Mouse (Mus musculus): ENCODE data around the gene B3galt1. TPM values are rescaled to one million over a fixed set of nuclear protein-coding genes. Genes with fewer than 3 reads are reported as not detected.

B3galt1 gene
- polyA plus RNA-seq, 1 experiment from 2014 or later = 8.4 TPM

GRCm38 (mm10) chr2:67657372-67657771 lies 91.7 kb downstream of the B3galt1 start:
- WGBS = 88% methylated on average over 4 of the region's 4 CpGs
- ATAC-seq (ENCODE audit: insufficient number of reproducible peaks, low FRiP score, low TSS enrichment, low read depth) = no peak

GRCm38 (mm10) chr2:67658091-67658490 lies 92.4 kb downstream of the B3galt1 start:
- Histone ChIP-seq H3K4me3 (ENCODE audit: low read depth, low read length) (no peak overlapping the region), H3K9ac (ENCODE audit: low read length) (no peak overlapping the region), H3K4me2 (ENCODE audit: low read depth, severe bottlenecking) (no peak overlapping the region), H3K36me3 (ENCODE audit: control insufficient read depth, insufficient read depth, low read length) (no peaks in the 10 kb centered on the region), H3K27me3 (ENCODE audit: control insufficient read depth, insufficient read depth, low read length) (no peaks in the 10 kb centered on the region), H3K27ac (replicated peaks; ENCODE audit: low read depth, low read length) (no peak overlapping the region), H3K9me3 (ENCODE audit: control insufficient read depth, low read length) (no peaks in the 10 kb centered on the region), H3K4me1 (ENCODE audit: control insufficient read depth, insufficient read depth, low read length) (no peaks in the 10 kb centered on the region)
- no peak for ATAC-seq (ENCODE audit: insufficient number of reproducible peaks, low FRiP score, low TSS enrichment, low read depth)
- no peak for DNase-seq (ENCODE audit: low spot score)
- 90% methylated on average over 1 of the region's 1 CpGs for WGBS

More at GRCm38 (mm10) chr2:67657372-67657771, 91.7 kb downstream of the B3galt1 start:
- H3K36me3 ChIP-seq (ENCODE audit: control insufficient read depth, insufficient read depth, low read length) = no peaks in the 10 kb centered on the region
- H3K4me2 ChIP-seq (ENCODE audit: low read depth, severe bottlenecking) = no peak overlapping the region
- H3K9me3 ChIP-seq (ENCODE audit: control insufficient read depth, low read length) = no peaks in the 10 kb centered on the region
- no peak for DNase-seq (ENCODE audit: low spot score)
- H3K27ac ChIP-seq (replicated peaks; ENCODE audit: low read depth, low read length) = no peak overlapping the region
- no peaks in the 10 kb centered on the region for H3K4me1 ChIP-seq (ENCODE audit: control insufficient read depth, insufficient read depth, low read length)
- no peak overlapping the region for H3K9ac ChIP-seq (ENCODE audit: low read length)
- no peak overlapping the region for H3K4me3 ChIP-seq (ENCODE audit: low read depth, low read length)
- H3K27me3 ChIP-seq (ENCODE audit: control insufficient read depth, insufficient read depth, low read length) = no peaks in the 10 kb centered on the region

GRCm38 (mm10) chr2:67671721-67672120 lies 106.0 kb downstream of the B3galt1 start:
- Histone ChIP-seq H3K4me3 (ENCODE audit: low read depth, low read length) (no peak overlapping the region), H3K4me1 (ENCODE audit: control insufficient read depth, insufficient read depth, low read length) (no peaks in the 10 kb centered on the region), H3K4me2 (ENCODE audit: low read depth, severe bottlenecking) (no peak overlapping the region), H3K27me3 (ENCODE audit: control insufficient read depth, insufficient read depth, low read length) (no peaks in the 10 kb centered on the region), H3K9ac (ENCODE audit: low read length) (no peak overlapping the region), H3K36me3 (ENCODE audit: control insufficient read depth, insufficient read depth, low read length) (no peaks in the 10 kb centered on the region), H3K27ac (replicated peaks; ENCODE audit: low read depth, low read length) (no peak overlapping the region), H3K9me3 (ENCODE audit: control insufficient read depth, low read length) (no peaks in the 10 kb centered on the region)
- ATAC-seq (ENCODE audit: insufficient number of reproducible peaks, low FRiP score, low TSS enrichment, low read depth) = no peak
- WGBS = 86% methylated on average over 2 of the region's 2 CpGs
- DNase-seq (ENCODE audit: low spot score) = no peak

GRCm38 (mm10) chr2:67677697-67678096 lies 112.0 kb downstream of the B3galt1 start:
- H3K27ac ChIP-seq (replicated peaks; ENCODE audit: low read depth, low read length) = no peak overlapping the region
- H3K36me3 ChIP-seq (ENCODE audit: control insufficient read depth, insufficient read depth, low read length) = no peaks in the 10 kb centered on the region
- no peak overlapping the region for H3K4me2 ChIP-seq (ENCODE audit: low read depth, severe bottlenecking)
- ATAC-seq (ENCODE audit: insufficient number of reproducible peaks, low FRiP score, low TSS enrichment, low read depth) = no peak
- H3K4me1 ChIP-seq (ENCODE audit: control insufficient read depth, insufficient read depth, low read length) = no peaks in the 10 kb centered on the region
- 80% methylated on average over 4 of the region's 4 CpGs for WGBS
- DNase-seq (ENCODE audit: low spot score) = no peak
- H3K9ac ChIP-seq (ENCODE audit: low read length) = no peak overlapping the region
- H3K9me3 ChIP-seq (ENCODE audit: control insufficient read depth, low read length) = no peaks in the 10 kb centered on the region
- H3K4me3 ChIP-seq (ENCODE audit: low read depth, low read length) = no peak overlapping the region
- no peaks in the 10 kb centered on the region for H3K27me3 ChIP-seq (ENCODE audit: control insufficient read depth, insufficient read depth, low read length)

- 85% methylated on average over 5 of the region's 5 CpGs for WGBS
- H3K9me3 ChIP-seq (ENCODE audit: control insufficient read depth, low read length) = no peaks in the 10 kb centered on the region
- DNase-seq (ENCODE audit: low spot score) (no peak), ATAC-seq (ENCODE audit: insufficient number of reproducible peaks, low FRiP score, low TSS enrichment, low read depth) (no peak)
- H3K9ac ChIP-seq (ENCODE audit: low read length) = no peak overlapping the region
- H3K36me3 ChIP-seq (ENCODE audit: control insufficient read depth, insufficient read depth, low read length) = no peaks in the 10 kb centered on the region
- no peaks in the 10 kb centered on the region for H3K4me1 ChIP-seq (ENCODE audit: control insufficient read depth, insufficient read depth, low read length)
- H3K4me3 ChIP-seq (ENCODE audit: low read depth, low read length) = no peak overlapping the region
- no peaks in the 10 kb centered on the region for H3K27me3 ChIP-seq (ENCODE audit: control insufficient read depth, insufficient read depth, low read length)
- H3K4me2 ChIP-seq (ENCODE audit: low read depth, severe bottlenecking) = no peak overlapping the region
- no peak overlapping the region for H3K27ac ChIP-seq (replicated peaks; ENCODE audit: low read depth, low read length)
These were observed 158.6 kb downstream of the B3galt1 start for GRCm38 (mm10) chr2:67724249-67724648.

- H3K9me3 ChIP-seq (ENCODE audit: control insufficient read depth, low read length) = no peaks in the 10 kb centered on the region
- DNase-seq (ENCODE audit: low spot score) = no peak
- no peak overlapping the region for H3K9ac ChIP-seq (ENCODE audit: low read length)
- no peak overlapping the region for H3K4me3 ChIP-seq (ENCODE audit: low read depth, low read length)
- H3K4me1 ChIP-seq (ENCODE audit: control insufficient read depth, insufficient read depth, low read length) = no peaks in the 10 kb centered on the region
- WGBS = 74% methylated on average over 2 of the region's 2 CpGs
- no peak overlapping the region for H3K27ac ChIP-seq (replicated peaks; ENCODE audit: low read depth, low read length)
- no peaks in the 10 kb centered on the region for H3K36me3 ChIP-seq (ENCODE audit: control insufficient read depth, insufficient read depth, low read length)
- ATAC-seq (ENCODE audit: insufficient number of reproducible peaks, low FRiP score, low TSS enrichment, low read depth) = no peak
- no peak overlapping the region for H3K4me2 ChIP-seq (ENCODE audit: low read depth, severe bottlenecking)
- no peaks in the 10 kb centered on the region for H3K27me3 ChIP-seq (ENCODE audit: control insufficient read depth, insufficient read depth, low read length)
These were observed 165.1 kb downstream of the B3galt1 start for GRCm38 (mm10) chr2:67730771-67731170.

GRCm38 (mm10) chr2:67751585-67751984 lies 185.9 kb downstream of the B3galt1 start:
- Histone ChIP-seq H3K9ac (ENCODE audit: low read length) (no peak overlapping the region), H3K4me3 (ENCODE audit: low read depth, low read length) (no peak overlapping the region), H3K27ac (replicated peaks; ENCODE audit: low read depth, low read length) (no peak overlapping the region), H3K36me3 (ENCODE audit: control insufficient read depth, insufficient read depth, low read length) (no peaks in the 10 kb centered on the region), H3K4me1 (ENCODE audit: control insufficient read depth, insufficient read depth, low read length) (no peaks in the 10 kb centered on the region), H3K9me3 (ENCODE audit: control insufficient read depth, low read length) (no peaks in the 10 kb centered on the region), H3K4me2 (ENCODE audit: low read depth, severe bottlenecking) (no peak overlapping the region), H3K27me3 (ENCODE audit: control insufficient read depth, insufficient read depth, low read length) (no peaks in the 10 kb centered on the region)
- WGBS = 88% methylated on average over 3 of the region's 3 CpGs
- DNase-seq (ENCODE audit: low spot score) (no peak), ATAC-seq (ENCODE audit: insufficient number of reproducible peaks, low FRiP score, low TSS enrichment, low read depth) (no peak)

GRCm38 (mm10) chr2:67756507-67756906 lies 190.8 kb downstream of the B3galt1 start:
- Histone ChIP-seq H3K36me3 (ENCODE audit: control insufficient read depth, insufficient read depth, low read length) (no peaks in the 10 kb centered on the region), H3K27me3 (ENCODE audit: control insufficient read depth, insufficient read depth, low read length) (no peaks in the 10 kb centered on the region), H3K4me1 (ENCODE audit: control insufficient read depth, insufficient read depth, low read length) (no peaks in the 10 kb centered on the region), H3K4me2 (ENCODE audit: low read depth, severe bottlenecking) (no peak overlapping the region), H3K9ac (ENCODE audit: low read length) (no peak overlapping the region), H3K27ac (replicated peaks; ENCODE audit: low read depth, low read length) (no peak overlapping the region), H3K9me3 (ENCODE audit: control insufficient read depth, low read length) (no peaks in the 10 kb centered on the region), H3K4me3 (ENCODE audit: low read depth, low read length) (no peak overlapping the region)
- DNase-seq (ENCODE audit: low spot score) (no peak), ATAC-seq (ENCODE audit: insufficient number of reproducible peaks, low FRiP score, low TSS enrichment, low read depth) (no peak)
- 86% methylated on average over 6 of the region's 6 CpGs for WGBS

GRCm38 (mm10) chr2:67787536-67787935 lies 221.9 kb downstream of the B3galt1 start:
- DNase-seq (ENCODE audit: low spot score) = no peak
- ATAC-seq (ENCODE audit: insufficient number of reproducible peaks, low FRiP score, low TSS enrichment, low read depth) = no peak
- 81% methylated on average over 3 of the region's 3 CpGs for WGBS
- no peaks in the 10 kb centered on the region for H3K36me3 ChIP-seq (ENCODE audit: control insufficient read depth, insufficient read depth, low read length)
- no peaks in the 10 kb centered on the region for H3K9me3 ChIP-seq (ENCODE audit: control insufficient read depth, low read length)
- H3K9ac ChIP-seq (ENCODE audit: low read length) = no peak overlapping the region
- H3K4me3 ChIP-seq (ENCODE audit: low read depth, low read length) = no peak overlapping the region
- H3K4me2 ChIP-seq (ENCODE audit: low read depth, severe bottlenecking) = no peak overlapping the region
- H3K4me1 ChIP-seq (ENCODE audit: control insufficient read depth, insufficient read depth, low read length) = no peaks in the 10 kb centered on the region
- no peaks in the 10 kb centered on the region for H3K27me3 ChIP-seq (ENCODE audit: control insufficient read depth, insufficient read depth, low read length)
- no peak overlapping the region for H3K27ac ChIP-seq (replicated peaks; ENCODE audit: low read depth, low read length)
